Mouse (Mus musculus) cortical plate, adult 2 months (tissue): ENCODE measurements around the gene Chchd3.

ENCODE experiments used
- CTCF ChIP-seq: fragments of 200-500 bp; IDR thresholded peaks from 2 replicates; pipeline ENCODE4 v1.5.1; 2011; ENCODE audit warnings: mild to moderate bottlenecking, control low read depth, low read length; ENCODE audit not compliant: insufficient read depth; ENCODE audit errors: extremely low read depth
- POLR2A ChIP-seq: fragments of 200-500 bp; IDR thresholded peaks from 2 replicates; pipeline ENCODE4 v1.6.1; 2011; ENCODE audit warnings: mild to moderate bottlenecking, low read length, control low read depth; ENCODE audit not compliant: insufficient read depth; ENCODE audit errors: extremely low read depth

DNA sequence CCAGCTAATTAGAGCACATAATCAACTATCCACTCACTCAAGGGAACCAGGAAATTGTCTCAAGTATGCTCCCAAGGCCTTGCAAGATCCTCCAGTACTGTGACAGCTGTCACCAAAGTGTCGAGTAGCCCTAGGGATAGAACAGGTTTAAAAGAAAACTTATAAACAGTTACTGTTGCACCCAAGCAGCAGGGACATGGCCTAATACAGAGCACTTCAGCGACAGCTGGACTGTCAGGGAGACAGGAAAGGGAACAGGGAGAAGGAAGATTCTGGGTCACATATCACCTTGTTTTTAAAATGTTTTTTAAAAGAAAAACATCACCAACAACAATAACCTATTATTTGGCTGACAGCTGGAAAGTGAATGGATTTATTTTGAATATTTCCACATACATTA lies 18.1 kb downstream of the Chchd3 start:
- no peak for TF ChIP-seq CTCF
- TF ChIP-seq POLR2A: no peak
